Mouse (Mus musculus): ENCODE measurements around the gene Armc8.

GRCm38 (mm10) chr9:99434892-99435618, 133.6 kb downstream of the Armc8 start:
- TF ChIP-seq POLR2A (IDR thresholded peaks at IDR 0.05; ENCODE audit: insufficient read length, low read depth) (no peak), POLR2AphosphoS2 (IDR thresholded peaks at IDR 0.05; ENCODE audit: insufficient read length, low read depth) (no peak), USF1 (IDR thresholded peaks at IDR 0.05; ENCODE audit: low read depth) (no peak), MAX (IDR thresholded peaks at IDR 0.05; ENCODE audit: low read depth) (no peak)
